Mouse (Mus musculus): Measurements from ENCODE around the gene Siglech. TPM values are rescaled to one million over a fixed set of nuclear protein-coding genes. Genes with fewer than 3 reads are reported as not detected.
"Not testable (repeated sequence)": the region's sequence is repeated elsewhere in the genome, so short reads cannot be mapped to it uniquely, and the experiment has no call there.

Gene Siglech
- polyA plus RNA-seq, 1 experiment from 2014 or later, result 0.14 TPM

GRCm38 (mm10) chr7:55780011-55780410 is 12.0 kb downstream of the Siglech start:
- WGBS, result 40% methylated on average over 4 of the region's 4 CpGs

GRCm38 (mm10) chr7:55782493-55782892 is 14.5 kb downstream of the Siglech start:
- no peak overlapping the region for H3K27ac ChIP-seq (ENCODE audit: low read depth, low read length)
- 25% methylated on average over 3 of the region's 3 CpGs for WGBS
- H3K4me1 ChIP-seq (ENCODE audit: control insufficient read depth, insufficient read depth, low read length), result no peaks in the 10 kb centered on the region
- no peak overlapping the region for H3K4me3 ChIP-seq (ENCODE audit: low read length)
- H3K4me2 ChIP-seq (replicated peaks; ENCODE audit: low read depth, low read length), result no peak overlapping the region
- ATAC-seq (ENCODE audit: low FRiP score, low TSS enrichment), result no peak
- no peaks in the 10 kb centered on the region for H3K36me3 ChIP-seq (ENCODE audit: control insufficient read depth, insufficient read depth, low read length)
- no peaks in the 10 kb centered on the region for H3K27me3 ChIP-seq (ENCODE audit: control insufficient read depth, insufficient read depth, low read length)
- no peaks in the 10 kb centered on the region for H3K9me3 ChIP-seq (ENCODE audit: control insufficient read depth, low read length)
- H3K9ac ChIP-seq (ENCODE audit: low read depth, low read length), result no peak overlapping the region

More at GRCm38 (mm10) chr7:55780011-55780410, 12.0 kb downstream of the Siglech start:
- peak; percentile 71 for ATAC-seq (ENCODE audit: low FRiP score, low TSS enrichment)
- Histone ChIP-seq H3K4me2 (replicated peaks; ENCODE audit: low read depth, low read length) (no peak overlapping the region), H3K36me3 (ENCODE audit: control insufficient read depth, insufficient read depth, low read length) (no peaks in the 10 kb centered on the region), H3K4me1 (ENCODE audit: control insufficient read depth, insufficient read depth, low read length) (no peaks in the 10 kb centered on the region), H3K27ac (ENCODE audit: low read depth, low read length) (no peak overlapping the region), H3K27me3 (ENCODE audit: control insufficient read depth, insufficient read depth, low read length) (no peaks in the 10 kb centered on the region), H3K4me3 (ENCODE audit: low read length) (no peak overlapping the region), H3K9me3 (ENCODE audit: control insufficient read depth, low read length) (no peaks in the 10 kb centered on the region), H3K9ac (ENCODE audit: low read depth, low read length) (no peak overlapping the region)

- Histone ChIP-seq H3K9me3 (ENCODE audit: control insufficient read depth, low read length) (no peaks in the 10 kb centered on the region), H3K27me3 (ENCODE audit: control insufficient read depth, insufficient read depth, low read length) (no peaks in the 10 kb centered on the region), H3K9ac (ENCODE audit: low read depth, low read length) (no peak overlapping the region), H3K36me3 (ENCODE audit: control insufficient read depth, insufficient read depth, low read length) (no peaks in the 10 kb centered on the region), H3K27ac (ENCODE audit: low read depth, low read length) (no peak overlapping the region), H3K4me3 (ENCODE audit: low read length) (no peak overlapping the region), H3K4me2 (replicated peaks; ENCODE audit: low read depth, low read length) (no peak overlapping the region), H3K4me1 (ENCODE audit: control insufficient read depth, insufficient read depth, low read length) (no peaks in the 10 kb centered on the region)
- no peak for ATAC-seq (ENCODE audit: low FRiP score, low TSS enrichment)
- 43% methylated on average over 3 of the region's 3 CpGs for WGBS
These were observed 16.6 kb downstream of the Siglech start for GRCm38 (mm10) chr7:55784580-55784979.

- WGBS, result 18% methylated on average over 5 of the region's 5 CpGs
- not testable (repeated sequence) for H3K36me3 ChIP-seq (ENCODE audit: control insufficient read depth, insufficient read depth, low read length); H3K4me3 ChIP-seq (ENCODE audit: low read length); H3K9me3 ChIP-seq (ENCODE audit: control insufficient read depth, low read length); H3K4me2 ChIP-seq (replicated peaks; ENCODE audit: low read depth, low read length); H3K4me1 ChIP-seq (ENCODE audit: control insufficient read depth, insufficient read depth, low read length); H3K27me3 ChIP-seq (ENCODE audit: control insufficient read depth, insufficient read depth, low read length); H3K9ac ChIP-seq (ENCODE audit: low read depth, low read length); ATAC-seq (ENCODE audit: low FRiP score, low TSS enrichment); H3K27ac ChIP-seq (ENCODE audit: low read depth, low read length)
These were observed 22.6 kb downstream of the Siglech start for GRCm38 (mm10) chr7:55790586-55790985.

- Histone ChIP-seq H3K4me2 (replicated peaks; ENCODE audit: low read depth, low read length) (no peak overlapping the region), H3K27me3 (ENCODE audit: control insufficient read depth, insufficient read depth, low read length) (no peaks in the 10 kb centered on the region), H3K4me3 (ENCODE audit: low read length) (no peak overlapping the region), H3K27ac (ENCODE audit: low read depth, low read length) (no peak overlapping the region), H3K36me3 (ENCODE audit: control insufficient read depth, insufficient read depth, low read length) (peaks cover 13% of the 10 kb centered on the region), H3K9ac (ENCODE audit: low read depth, low read length) (no peak overlapping the region), H3K9me3 (ENCODE audit: control insufficient read depth, low read length) (no peaks in the 10 kb centered on the region), H3K4me1 (ENCODE audit: control insufficient read depth, insufficient read depth, low read length) (peaks cover 6% of the 10 kb centered on the region)
- no peak for ATAC-seq (ENCODE audit: low FRiP score, low TSS enrichment)
- WGBS, result 88% methylated on average over 3 of the region's 3 CpGs
These were observed 24.3 kb downstream of the Siglech start for GRCm38 (mm10) chr7:55792280-55792679.

GRCm38 (mm10) chr7:55793236-55793951 is 25.4 kb downstream of the Siglech start:
- peak overlapping the region; percentile 37; the same call in 1 of the 2 replicates for H3K27ac ChIP-seq (ENCODE audit: low read depth, low read length)

GRCm38 (mm10) chr7:55793952-55794603 is 26.1 kb downstream of the Siglech start, which contains the start of gene Tubgcp5:
Gene Tubgcp5 (plus strand): TSS chr7:55794154.
- WGBS, result under 1% methylated on average over 51 of the region's 51 CpGs
- Histone ChIP-seq H3K27ac (ENCODE audit: low read depth, low read length) (peak within 1 kb of the TSS; percentile 37; the same call in 1 of the 2 replicates), H3K4me1 (ENCODE audit: control insufficient read depth, insufficient read depth, low read length) (peaks cover 6% of the 10 kb centered on the region), H3K9me3 (ENCODE audit: control insufficient read depth, low read length) (no peaks in the 10 kb centered on the region), H3K27me3 (ENCODE audit: control insufficient read depth, insufficient read depth, low read length) (no peaks in the 10 kb centered on the region), H3K4me2 (replicated peaks; ENCODE audit: low read depth, low read length) (peak within 1 kb of the TSS; percentile 55), H3K4me3 (ENCODE audit: low read length) (peak within 1 kb of the TSS; percentile 72), H3K9ac (ENCODE audit: low read depth, low read length) (peak within 1 kb of the TSS; percentile 95), H3K36me3 (ENCODE audit: control insufficient read depth, insufficient read depth, low read length) (peaks cover 30% of the 10 kb centered on the region)
- ATAC-seq (ENCODE audit: low FRiP score, low TSS enrichment), result peak; percentile 100

More at GRCm38 (mm10) chr7:55793236-55793951, 25.4 kb downstream of the Siglech start:
- Histone ChIP-seq H3K4me3 (ENCODE audit: low read length) (peak overlapping the region; percentile 72), H3K36me3 (ENCODE audit: control insufficient read depth, insufficient read depth, low read length) (peaks cover 23% of the 10 kb centered on the region), H3K27me3 (ENCODE audit: control insufficient read depth, insufficient read depth, low read length) (no peaks in the 10 kb centered on the region), H3K9me3 (ENCODE audit: control insufficient read depth, low read length) (no peaks in the 10 kb centered on the region), H3K4me2 (replicated peaks; ENCODE audit: low read depth, low read length) (peak overlapping the region; percentile 55), H3K4me1 (ENCODE audit: control insufficient read depth, insufficient read depth, low read length) (peaks cover 6% of the 10 kb centered on the region), H3K9ac (ENCODE audit: low read depth, low read length) (peak overlapping the region; percentile 95)
- peak; percentile 14; the same call in 1 of the 2 replicates for ATAC-seq (ENCODE audit: low FRiP score, low TSS enrichment)
- 32% methylated on average over 13 of the region's 13 CpGs for WGBS

- ATAC-seq (ENCODE audit: low FRiP score, low TSS enrichment), result no peak
- H3K36me3 ChIP-seq (ENCODE audit: control insufficient read depth, insufficient read depth, low read length), result peaks cover 80% of the 10 kb centered on the region
- no peaks in the 10 kb centered on the region for H3K9me3 ChIP-seq (ENCODE audit: control insufficient read depth, low read length)
- no peak overlapping the region for H3K4me3 ChIP-seq (ENCODE audit: low read length)
- H3K4me2 ChIP-seq (replicated peaks; ENCODE audit: low read depth, low read length), result no peak overlapping the region
- H3K9ac ChIP-seq (ENCODE audit: low read depth, low read length), result no peak overlapping the region
- peaks cover 3% of the 10 kb centered on the region for H3K4me1 ChIP-seq (ENCODE audit: control insufficient read depth, insufficient read depth, low read length)
- H3K27ac ChIP-seq (ENCODE audit: low read depth, low read length), result no peak overlapping the region
- H3K27me3 ChIP-seq (ENCODE audit: control insufficient read depth, insufficient read depth, low read length), result no peaks in the 10 kb centered on the region
- 92% methylated on average over 3 of the region's 3 CpGs for WGBS
These were observed 32.0 kb downstream of the Siglech start for GRCm38 (mm10) chr7:55799981-55800380.

- Histone ChIP-seq H3K27ac (ENCODE audit: low read depth, low read length) (no peak overlapping the region), H3K4me2 (replicated peaks; ENCODE audit: low read depth, low read length) (no peak overlapping the region), H3K27me3 (ENCODE audit: control insufficient read depth, insufficient read depth, low read length) (no peaks in the 10 kb centered on the region), H3K4me3 (ENCODE audit: low read length) (no peak overlapping the region), H3K9me3 (ENCODE audit: control insufficient read depth, low read length) (no peaks in the 10 kb centered on the region), H3K36me3 (ENCODE audit: control insufficient read depth, insufficient read depth, low read length) (peaks cover 74% of the 10 kb centered on the region), H3K9ac (ENCODE audit: low read depth, low read length) (no peak overlapping the region), H3K4me1 (ENCODE audit: control insufficient read depth, insufficient read depth, low read length) (no peaks in the 10 kb centered on the region)
- WGBS, result 93% methylated on average over 2 of the region's 2 CpGs
- ATAC-seq (ENCODE audit: low FRiP score, low TSS enrichment), result no peak
These were observed 42.0 kb downstream of the Siglech start for GRCm38 (mm10) chr7:55809967-55810366.
